Mouse (Mus musculus) lung, adult 2 months (tissue): ENCODE data around the gene Anxa9. TPM values are rescaled to one million over a fixed set of nuclear protein-coding genes. Genes with fewer than 3 reads are reported as not detected.

Source experiments
- DNase-seq: peaks from one replicate; pipeline ENCODE4 v3.0.0; 2022
- H3K4me1 ChIP-seq: fragments of 200-500 bp; 2 replicates; pipeline ENCODE4 v1.6.1; 2011; ENCODE audit warnings: low read length; ENCODE audit not compliant: control insufficient read depth, insufficient read depth
- H3K4me3 ChIP-seq: fragments of 200-500 bp; replicated peaks from 2 replicates; pipeline ENCODE3; 2011; ENCODE audit warnings: low read depth, mild to moderate bottlenecking, control low read depth, low read length; ENCODE audit errors: extremely low read depth
- CTCF ChIP-seq: fragments of 200-500 bp; IDR thresholded peaks from 2 replicates; pipeline ENCODE4 v1.5.1; 2011; ENCODE audit warnings: mild to moderate bottlenecking, low read length, control low read depth; ENCODE audit not compliant: insufficient read depth
- POLR2A ChIP-seq: fragments of 200-500 bp; IDR thresholded peaks from 2 replicates; pipeline ENCODE4 v1.6.1; 2011; ENCODE audit warnings: low read depth, mild to moderate bottlenecking, control low read depth, low read length, borderline replicate concordance; ENCODE audit errors: extremely low read depth
- WGBS: fragments of 180-500 bp; shearing (Covaris S2); methylation state at CpG from one replicate; pipeline ENCODE4 v1.1.7; 2018; 5-methylcytosine and 5-hydroxymethylcytosine counted together
- polyA plus RNA-seq: library from polyadenylated mRNA; depleted of rRNA; stranded (reverse); fragments of >200 nt; gene quantifications from 2 replicates; pipeline ENCODE4 v1.2.3, GENCODE M21; 2012

Anxa9 gene
- polyA plus RNA-seq, 1 experiment = 16.7 TPM

GRCm38 (mm10) chr3:95286011-95286410, 21.0 kb downstream of the Anxa9 start:
- no peak for DNase-seq

GRCm38 (mm10) chr3:95285390-95285789, 21.6 kb downstream of the Anxa9 start:
- no peak for DNase-seq
- 79% methylated on average over 5 of the region's 5 CpGs for WGBS
- TF ChIP-seq POLR2A (no peak), CTCF (no peak)

More at GRCm38 (mm10) chr3:95286011-95286410, 21.0 kb downstream of the Anxa9 start:
- no peak for TF ChIP-seq CTCF
- TF ChIP-seq POLR2A = no peak
- Histone ChIP-seq H3K4me1 (peaks cover 3% of the 10 kb centered on the region; the same call in 1 of the 2 replicates), H3K4me3 (no peak overlapping the region)
- WGBS = 51% methylated on average over 5 of the region's 5 CpGs

GRCm38 (mm10) chr3:95284501-95285281, 22.3 kb downstream of the Anxa9 start:
- H3K4me3 ChIP-seq = peak overlapping the region; percentile 30
- peaks cover 6% of the 10 kb centered on the region; the same call in 1 of the 2 replicates for H3K4me1 ChIP-seq
- TF ChIP-seq CTCF (no peak), POLR2A (no peak)
- WGBS = 62% methylated on average over 12 of the region's 12 CpGs
- DNase-seq = no peak

More at GRCm38 (mm10) chr3:95285390-95285789, 21.6 kb downstream of the Anxa9 start:
- Histone ChIP-seq H3K4me1 (peaks cover 6% of the 10 kb centered on the region; the same call in 1 of the 2 replicates), H3K4me3 (no peak overlapping the region)

GRCm38 (mm10) chr3:95284062-95284461, 22.9 kb downstream of the Anxa9 start:
- DNase-seq = no peak
- WGBS = 9% methylated on average over 1 of the region's 1 CpGs
- TF ChIP-seq CTCF = no peak
- no peak for TF ChIP-seq POLR2A
- Histone ChIP-seq H3K4me3 (peak overlapping the region; percentile 88), H3K4me1 (peaks cover 6% of the 10 kb centered on the region; the same call in 1 of the 2 replicates)

GRCm38 (mm10) chr3:95283589-95283941, 23.4 kb downstream of the Anxa9 start:
- under 1% methylated on average over 7 of the region's 7 CpGs for WGBS
- Histone ChIP-seq H3K4me3 (peak overlapping the region; percentile 88), H3K4me1 (peaks cover 6% of the 10 kb centered on the region; the same call in 1 of the 2 replicates)
- no peak for TF ChIP-seq CTCF
- TF ChIP-seq POLR2A = no peak
- DNase-seq = no peak

GRCm38 (mm10) chr3:95282865-95283588, 23.9 kb downstream of the Anxa9 start:
- peak; percentile 82 for DNase-seq
- under 1% methylated on average over 49 of the region's 51 CpGs for WGBS
- peaks cover 6% of the 10 kb centered on the region; the same call in 1 of the 2 replicates for H3K4me1 ChIP-seq
- peak overlapping the region; percentile 88 for H3K4me3 ChIP-seq
- TF ChIP-seq POLR2A (peak; percentile 88), CTCF (0 out of 2 replicates have a peak, but pooled peaks have one; percentile 17)

GRCm38 (mm10) chr3:95282381-95282864, 24.6 kb downstream of the Anxa9 start:
- DNase-seq = peak; percentile 67
- no peak; the same call in 1 of the 2 replicates for TF ChIP-seq POLR2A
- under 1% methylated on average over 11 of the region's 11 CpGs for WGBS
- Histone ChIP-seq H3K4me1 (peaks cover 6% of the 10 kb centered on the region; the same call in 1 of the 2 replicates), H3K4me3 (peak overlapping the region; percentile 88)

GRCm38 (mm10) chr3:95281216-95282126, 25.5 kb downstream of the Anxa9 start, which contains the start of the genes Mindy1 and Prune1:
TSS of gene Mindy1 (plus strand) at chr3:95281345.
TSS of gene Prune1 (minus strand) at chr3:95282076.
- H3K4me1 ChIP-seq = peaks cover 6% of the 10 kb centered on the region; the same call in 1 of the 2 replicates
- no peak for TF ChIP-seq CTCF
- TF ChIP-seq POLR2A = peak; percentile 54; the same call in 1 of the 2 replicates
- under 1% methylated on average over 53 of the region's 53 CpGs for WGBS
- DNase-seq = peak; percentile 96
- peak within 1 kb of the TSS; percentile 88 for H3K4me3 ChIP-seq

GRCm38 (mm10) chr3:95280747-95281146, 26.2 kb downstream of the Anxa9 start:
- TF ChIP-seq POLR2A (no peak), CTCF (no peak)
- DNase-seq = no peak
- H3K4me3 ChIP-seq = peak overlapping the region; percentile 84
- WGBS = 6% methylated on average over 8 of the region's 8 CpGs
- peaks cover 6% of the 10 kb centered on the region; the same call in 1 of the 2 replicates for H3K4me1 ChIP-seq
